In the genomic region with DNA sequence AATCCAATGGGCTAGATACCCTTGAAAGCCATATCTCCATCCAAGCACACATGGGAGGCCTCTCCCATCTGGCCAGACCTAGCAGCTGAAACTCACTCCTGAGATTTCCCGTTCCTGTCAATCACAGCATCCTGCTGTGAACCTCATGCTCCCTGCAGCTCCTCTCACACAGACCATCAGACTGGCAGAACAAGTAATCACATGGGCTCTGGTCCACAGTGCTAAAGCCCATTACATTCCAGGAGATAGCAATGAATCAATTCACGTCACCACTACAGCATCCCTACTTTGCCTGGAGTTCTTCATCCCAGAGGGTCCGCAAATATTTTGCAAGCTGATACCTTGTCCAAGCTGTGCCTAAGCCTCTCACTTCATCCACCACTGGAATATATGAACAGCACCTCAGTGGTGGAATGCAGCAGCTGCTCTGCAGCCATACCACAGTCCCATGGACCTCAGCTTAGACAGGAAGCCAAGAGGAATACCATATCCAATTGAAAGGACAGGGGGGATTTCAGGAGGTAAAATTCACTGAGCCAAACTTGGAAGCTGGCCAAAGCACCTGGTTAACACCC, we compare ENCODE assay signal across 17 mouse cellular contexts.
"Had no signal": no experiment of that assay in that cellular context is flagged by ENCODE, and none has a peak within 500 bp of the region (broad histone marks: within the 10 kb centered on the region; RNA-seq: fewer than 3 reads in every experiment).

No protein-coding gene starts in this region.

- DNase-seq: kidney, adult 8-10 months; kidney, postnatal 10 days; lung, embryonic 14.5 days; lung, postnatal 10 days; right cerebral cortex, postnatal 4 days; spleen, adult 18-20 months; thymus, postnatal 36 days had no signal

- H3K4me2 ChIP-seq: liver, embryonic 12.5 days; lung, embryonic 14.5 days; midbrain, embryonic 13.5 days; neural tube, embryonic 15.5 days; stomach, embryonic 15.5 days had no signal

- H3K9me3 ChIP-seq: liver, embryonic 12.5 days; midbrain, embryonic 13.5 days; neural tube, embryonic 15.5 days; stomach, embryonic 15.5 days had no signal

- H3K27me3 ChIP-seq: liver, embryonic 12.5 days; megakaryocyte, embryonic 14.5 days; midbrain, embryonic 13.5 days; neural tube, embryonic 15.5 days; stomach, embryonic 15.5 days had no signal

- H3K9ac ChIP-seq: liver, embryonic 12.5 days; lung, embryonic 14.5 days; midbrain, embryonic 13.5 days; neural tube, embryonic 15.5 days; stomach, embryonic 15.5 days had no signal

- ATAC-seq: inflammation-experienced regulatory T-cells, adult 6 months; intestine, postnatal 0 days; liver, embryonic 12.5 days; midbrain, embryonic 13.5 days had no signal

- H3K4me3 ChIP-seq: left cerebral cortex, adult 2 months; liver, embryonic 12.5 days; megakaryocyte, embryonic 14.5 days; midbrain, embryonic 13.5 days; myocyte; neural tube, embryonic 15.5 days; stomach, embryonic 15.5 days had no signal

- H3K4me1 ChIP-seq: liver, embryonic 12.5 days; megakaryocyte, embryonic 14.5 days; midbrain, embryonic 13.5 days; neural tube, embryonic 15.5 days; stomach, embryonic 15.5 days had no signal

- H3K27ac ChIP-seq: left cerebral cortex, adult 2 months; liver, embryonic 12.5 days; macrophage; midbrain, embryonic 13.5 days; neural tube, embryonic 15.5 days; stomach, embryonic 15.5 days had no signal

- H3K36me3 ChIP-seq: liver, embryonic 12.5 days; midbrain, embryonic 13.5 days; neural tube, embryonic 15.5 days; stomach, embryonic 15.5 days had no signal
